Mouse (Mus musculus) brain, adult 10 weeks (tissue): ENCODE measurements around the gene Rpusd3. TPM values are rescaled to one million over a fixed set of nuclear protein-coding genes. Genes with fewer than 3 reads are reported as not detected.

ENCODE experiments used
- polyA plus RNA-seq: library from polyadenylated mRNA; stranded (reverse); fragments of 350-450 nt; fragmentation: Illumina TruSeq; extraction: RNeasy Lipid Tissue Mini Kit (QIAGEN cat#74804); gene quantifications from one replicate; pipeline ENCODE4 v1.2.3, GENCODE M21; 2015; ENCODE audit warnings: low read depth, low replicate concordance

Rpusd3 gene
- polyA plus RNA-seq: 15.5 TPM

DNA sequence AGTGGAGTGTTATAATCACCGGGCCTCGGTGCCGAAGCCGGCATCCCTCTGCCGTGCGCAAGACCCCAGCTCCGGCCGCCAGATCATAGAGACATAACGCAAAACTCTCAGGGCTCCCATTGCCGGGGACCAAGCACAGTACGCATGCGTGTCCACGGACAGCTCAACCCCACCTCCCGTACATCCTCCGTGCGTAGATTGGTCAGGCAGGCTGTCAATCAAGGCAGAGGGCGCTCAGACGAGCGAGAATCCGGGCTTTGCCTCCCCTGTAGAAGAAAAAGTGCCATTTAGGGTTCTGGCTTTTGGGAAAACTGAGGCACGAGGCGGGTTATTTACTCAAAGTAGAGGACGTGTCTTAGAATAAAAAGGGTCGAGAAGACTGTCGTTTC is at the start of gene Rpusd3:
Gene Rpusd3 (minus strand): TSS at position 142 of the 389 bp plus-strand sequence.

DNA sequence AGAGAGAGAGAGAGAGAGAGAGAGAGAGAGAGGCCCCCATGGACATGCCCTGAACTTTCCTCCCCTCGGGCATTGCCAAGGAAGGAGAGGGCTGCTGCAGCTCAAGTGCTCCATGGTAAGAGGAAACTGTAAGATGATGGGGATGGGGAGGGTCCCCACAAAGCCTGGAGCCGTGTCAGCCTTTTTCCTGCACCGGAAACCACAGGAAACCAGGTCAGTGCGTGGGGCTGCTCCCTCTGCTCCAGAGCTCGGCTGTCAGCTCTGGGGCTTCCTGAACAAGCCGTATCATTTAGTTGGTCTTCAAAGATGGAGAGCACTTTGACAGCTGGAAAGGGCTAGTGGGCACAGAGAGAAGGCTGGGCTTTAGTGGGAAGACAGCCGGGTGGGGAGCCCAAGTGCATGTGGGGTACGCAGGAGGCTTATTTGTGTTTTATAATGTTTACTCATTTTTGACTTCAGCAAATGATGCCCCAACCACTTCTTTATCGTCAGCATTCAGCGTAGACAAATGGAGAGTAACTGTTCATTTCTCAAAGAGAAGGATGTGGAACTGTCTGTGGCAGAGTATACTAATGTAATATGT is 38.9 kb upstream of the Rpusd3 start, which contains the start of gene Il17re:
Gene Il17re (plus strand): TSS at position 533 of the 583 bp plus-strand sequence.

DNA sequence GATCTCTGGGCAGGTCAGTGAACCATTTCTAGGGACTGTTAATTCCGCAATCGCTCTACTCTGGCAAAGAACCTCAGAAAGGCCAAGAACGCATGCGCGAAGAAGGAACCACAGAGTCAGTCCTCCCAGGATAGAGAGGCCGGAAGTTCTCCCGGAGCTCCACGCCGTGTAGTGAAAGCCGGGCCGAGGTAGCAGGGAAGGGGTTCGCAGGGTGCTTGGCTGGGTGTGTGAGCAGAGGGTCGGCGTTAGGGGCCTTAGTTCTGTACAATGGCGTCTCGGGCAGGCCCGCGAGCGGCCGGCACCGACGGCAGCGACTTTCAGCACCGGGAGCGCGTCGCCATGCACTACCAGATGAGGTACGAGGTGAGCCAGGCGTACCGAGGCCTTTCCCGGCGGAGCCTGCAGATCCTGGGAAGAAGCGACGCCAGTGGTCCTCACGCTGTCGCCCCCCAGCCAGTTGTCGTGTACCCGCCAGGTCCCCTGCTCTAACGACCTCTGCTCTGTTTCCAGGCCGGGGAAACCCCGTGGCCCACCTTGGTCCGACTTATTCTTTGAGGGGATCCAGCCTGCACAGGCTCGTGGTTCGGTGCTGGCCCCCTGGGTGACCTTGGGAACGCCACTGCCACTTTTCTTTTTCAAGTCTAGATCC is 23.4 kb upstream of the Rpusd3 start, which contains the start of gene Jagn1:
Gene Jagn1 (plus strand): TSS at position 128 of the 649 bp plus-strand sequence.

DNA sequence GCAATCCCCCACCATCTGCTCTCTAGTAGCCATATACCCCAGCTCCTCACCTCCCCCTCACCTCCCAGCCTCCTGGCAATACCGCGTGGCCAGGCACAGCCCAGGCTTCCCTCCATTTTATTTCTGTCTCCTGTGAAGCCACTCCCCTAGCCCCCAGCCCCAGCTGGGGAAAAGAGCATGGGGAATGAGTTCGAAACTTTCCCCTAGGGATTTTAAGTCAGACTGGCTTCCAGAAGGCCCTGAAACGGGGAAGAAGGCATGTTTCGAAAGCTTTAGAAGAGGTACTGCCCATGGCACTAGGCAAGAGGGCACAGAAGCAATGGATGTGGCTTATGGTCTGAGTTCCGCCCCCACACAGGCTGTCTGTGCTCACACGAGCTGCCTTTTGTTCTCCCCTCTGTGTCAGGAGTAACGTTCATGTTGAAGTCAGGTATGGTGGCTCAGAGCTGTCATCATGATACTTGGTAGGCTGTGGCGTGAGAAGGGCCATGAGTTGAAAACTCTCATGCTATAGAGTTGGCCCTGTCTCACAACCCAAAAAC is 16.6 kb upstream of the Rpusd3 start, which contains the start of gene Cidec:
Gene Cidec (minus strand): TSS at position 97 of the 542 bp plus-strand sequence.

DNA sequence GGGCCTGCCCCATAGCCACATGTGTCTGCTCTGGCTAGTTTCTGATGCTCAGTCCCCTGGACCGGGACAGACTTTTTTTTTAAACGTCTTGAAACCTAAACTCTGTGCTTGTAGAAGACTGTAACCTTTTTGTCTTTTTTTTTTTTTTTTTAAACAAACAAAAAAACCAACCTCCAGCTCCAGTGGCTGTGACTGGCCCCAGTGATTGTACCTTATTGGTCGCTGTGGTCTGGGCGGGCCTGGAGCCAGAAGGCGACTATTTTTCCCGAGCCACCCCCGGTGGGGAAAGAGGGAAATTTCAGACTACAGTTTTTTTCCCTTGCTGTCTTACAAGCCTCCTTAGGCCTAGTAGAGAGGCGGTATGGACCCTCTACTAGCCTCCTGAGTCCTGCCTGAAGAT is 30.2 kb downstream of the Rpusd3 start, which contains the start of gene Ttll3:
Gene Ttll3 (plus strand): TSS at position 301 of the 400 bp plus-strand sequence.

DNA sequence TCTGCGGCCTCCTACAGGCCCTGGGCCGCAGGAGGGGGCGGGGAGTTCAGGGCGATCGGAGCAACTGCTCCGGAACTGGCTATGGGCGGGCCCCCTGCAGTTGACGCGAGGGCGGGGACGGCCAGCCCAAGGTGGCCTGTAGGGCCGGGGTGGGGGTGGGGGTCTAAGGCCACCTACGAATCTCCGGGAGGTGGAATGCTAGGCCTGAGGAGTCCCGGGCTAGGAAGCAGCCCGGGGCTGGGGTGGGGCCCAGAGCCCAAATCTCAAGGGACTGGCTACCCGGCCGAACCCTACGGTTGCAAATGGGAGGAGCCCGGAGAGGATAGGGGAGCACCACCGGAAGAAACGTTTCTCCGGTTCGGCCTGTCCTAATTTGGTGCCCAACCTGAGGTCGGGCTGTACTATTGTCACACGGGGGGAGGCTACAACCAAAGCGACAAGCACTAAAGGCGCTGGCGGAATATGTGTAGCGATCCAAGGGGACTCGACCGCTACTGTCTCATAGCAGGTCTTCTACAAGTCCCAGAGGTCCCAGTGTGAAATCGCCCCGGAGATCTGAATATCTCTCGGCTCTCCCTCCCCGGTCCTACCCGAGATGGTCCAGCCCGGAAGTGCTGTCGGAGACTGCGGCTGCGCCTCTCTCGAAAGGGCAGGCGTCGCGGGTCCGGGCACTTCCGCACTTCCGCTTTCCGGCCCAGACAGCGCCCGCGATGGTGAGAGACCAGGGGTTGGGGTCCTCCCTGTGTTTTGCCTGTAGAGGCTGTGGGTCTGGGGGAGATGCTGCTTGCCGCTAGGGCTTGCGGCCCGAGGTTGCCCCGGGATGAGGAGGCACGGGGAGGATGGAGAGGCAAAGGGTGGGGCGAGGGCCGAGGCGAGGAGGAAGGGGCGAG is 41.4 kb downstream of the Rpusd3 start, which contains the start of the genes Tada3 and Arpc4:
Gene Tada3 (minus strand): TSS at position 388 of the 890 bp plus-strand sequence.
Gene Arpc4 (plus strand): TSS at position 620 of the 890 bp plus-strand sequence.

Other genes with a start within 250 kb of the Rpusd3 start
- gene Lhfpl4, start 224.0 kb downstream of the Rpusd3 start, polyA plus RNA-seq: 54.3 TPM
- 20.7 TPM for gene Mtmr14, start 181.5 kb downstream of the Rpusd3 start, polyA plus RNA-seq
- gene Cpne9, start 137.0 kb downstream of the Rpusd3 start, polyA plus RNA-seq: 68.6 TPM
- gene Brpf1, start 112.2 kb downstream of the Rpusd3 start, polyA plus RNA-seq: 17.7 TPM
- 11.3 TPM for gene Ogg1, start 92.4 kb downstream of the Rpusd3 start, polyA plus RNA-seq
- 128 TPM for gene Camk1, start 75.4 kb downstream of the Rpusd3 start, polyA plus RNA-seq
- gene Tada3, start 41.5 kb downstream of the Rpusd3 start, polyA plus RNA-seq: 37.3 TPM
- 271 TPM for gene Arpc4, start 41.2 kb downstream of the Rpusd3 start, polyA plus RNA-seq
- gene Ttll3, start 30.1 kb downstream of the Rpusd3 start, polyA plus RNA-seq: 15.3 TPM
- gene Cidec, start 16.4 kb upstream of the Rpusd3 start, polyA plus RNA-seq: not detected
- 66.5 TPM for gene Jagn1, start 23.2 kb upstream of the Rpusd3 start, polyA plus RNA-seq
- not detected for gene Il17re, start 39.1 kb upstream of the Rpusd3 start, polyA plus RNA-seq
- 4.6 TPM for gene Il17rc, start 52.1 kb upstream of the Rpusd3 start, polyA plus RNA-seq
- 88.4 TPM for gene Creld1, start 64.0 kb upstream of the Rpusd3 start, polyA plus RNA-seq
- 33.7 TPM for gene Prrt3, start 82.6 kb upstream of the Rpusd3 start, polyA plus RNA-seq
- gene Emc3, start 112.3 kb upstream of the Rpusd3 start, polyA plus RNA-seq: 97.5 TPM
- 2.2 TPM for gene Fancd2, start 112.3 kb upstream of the Rpusd3 start, polyA plus RNA-seq
- gene Fancd2os, start 181.4 kb upstream of the Rpusd3 start, polyA plus RNA-seq: not detected
- 365 TPM for gene Brk1, start 185.4 kb upstream of the Rpusd3 start, polyA plus RNA-seq
- 48.7 TPM for gene Vhl, start 204.6 kb upstream of the Rpusd3 start, polyA plus RNA-seq
- gene Irak2, start 219.1 kb upstream of the Rpusd3 start, polyA plus RNA-seq: 15.4 TPM